Mouse (Mus musculus): Measurements from ENCODE around the gene Art4. TPM values are rescaled to one million over a fixed set of nuclear protein-coding genes. Genes with fewer than 3 reads are reported as not detected.
A peak's percentile ranks its signal among the peaks of the same experiment; 100 is the strongest.
"Not testable (repeated sequence)": the region's sequence is repeated elsewhere in the genome, so short reads cannot be mapped to it uniquely, and the experiment has no call there.

The Art4 gene
- 1 to 10 TPM; 3.0 TPM for total RNA-seq (2021)
- long read RNA-seq, experiment 1, result 0 reads
- long read RNA-seq, experiment 2, partial matches to known transcripts, result 1 of 2 reads
- long read RNA-seq, experiment 2, other reads (novel, unspliced or antisense), result 0 of 2 reads

DNA sequence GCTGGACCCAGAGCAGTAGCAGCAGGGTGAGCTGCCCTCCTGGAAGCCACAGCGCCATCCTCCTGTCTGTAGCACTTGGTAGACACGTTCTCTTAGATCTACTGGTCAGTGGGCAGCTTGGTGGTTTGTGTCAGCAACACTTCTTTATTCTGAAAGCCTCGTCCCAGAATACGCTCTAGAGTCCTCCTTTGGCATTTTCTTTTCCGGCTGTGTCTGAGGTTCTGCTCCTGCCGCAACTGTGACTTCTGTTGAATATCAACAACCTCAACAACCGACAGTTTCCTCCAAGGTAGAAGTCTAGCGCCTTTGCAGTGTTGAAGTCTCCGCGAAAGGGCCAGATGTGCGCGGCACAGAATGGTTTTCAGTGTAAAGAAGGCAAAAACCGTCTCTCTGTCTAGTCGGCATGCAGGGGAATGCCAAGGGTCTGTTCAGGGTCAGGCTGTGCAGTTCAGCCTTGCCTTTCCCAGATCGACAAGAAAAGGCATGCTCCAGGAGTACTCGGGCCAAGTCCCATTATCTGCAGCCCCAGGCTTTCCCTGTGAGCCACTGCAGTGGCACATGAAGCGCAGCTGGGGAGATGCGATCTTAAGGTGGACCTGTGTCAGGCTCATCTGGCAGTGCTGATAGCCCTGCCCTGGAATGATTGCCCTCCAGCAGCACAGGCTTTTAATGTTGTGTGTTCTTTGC lies at the start of gene Art4:
Art4 (minus strand) TSS at position 548 of the 687 bp plus-strand sequence.
- DNase-seq (ENCODE audit: low spot score in 2 of 2), result no peak

DNA sequence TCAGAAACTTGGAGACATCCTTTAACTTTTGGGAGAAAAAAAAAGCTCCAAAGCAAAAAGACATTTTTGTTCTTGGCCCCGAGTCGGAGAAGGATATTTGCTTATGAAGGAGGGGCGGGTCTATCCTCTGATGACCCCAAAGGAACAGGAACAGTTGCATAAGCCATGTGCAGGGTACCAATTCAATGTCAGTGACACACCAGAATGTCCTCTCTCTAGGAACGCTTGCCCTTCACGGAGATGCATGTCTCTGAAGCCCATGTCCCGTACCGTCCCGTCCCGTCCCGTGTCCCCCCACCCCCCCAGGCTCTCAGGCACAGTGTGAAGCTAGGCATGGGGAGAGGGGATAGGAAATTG lies 49.4 kb upstream of the Art4 start:
- no peak for DNase-seq (ENCODE audit: low spot score in 2 of 2)

DNA sequence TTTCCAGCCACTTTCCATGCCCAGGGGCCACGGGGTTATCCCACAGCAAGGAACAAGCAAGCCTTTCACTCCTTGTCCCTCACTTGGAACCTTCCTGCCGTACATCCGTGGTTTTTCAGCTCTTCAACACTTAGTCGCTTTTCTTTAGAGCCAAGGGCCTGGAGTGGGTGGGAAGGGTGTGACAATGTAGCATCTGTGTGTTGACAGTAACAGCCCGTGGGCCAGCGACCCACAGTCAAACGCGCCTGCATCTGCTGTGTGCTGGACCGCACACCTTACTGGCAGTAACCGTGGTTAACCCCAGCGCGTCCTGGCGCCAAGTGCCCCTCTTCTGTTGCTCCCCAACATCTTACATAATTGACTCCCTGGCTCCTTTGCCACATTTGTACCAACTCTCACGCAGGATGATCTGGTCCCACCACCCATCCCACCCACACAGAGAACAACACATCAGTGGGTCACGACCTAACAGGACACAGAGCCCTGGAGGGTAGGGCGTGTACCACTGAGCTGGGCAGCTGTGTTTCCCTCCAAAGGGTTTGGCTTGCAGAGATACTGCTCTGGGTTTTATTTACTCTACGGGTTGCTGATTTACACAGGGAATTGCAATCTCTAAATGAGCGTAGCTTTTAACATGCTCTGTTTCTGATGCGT lies 48.9 kb upstream of the Art4 start:
- DNase-seq (ENCODE audit: low spot score in 2 of 2), result no peak

DNA sequence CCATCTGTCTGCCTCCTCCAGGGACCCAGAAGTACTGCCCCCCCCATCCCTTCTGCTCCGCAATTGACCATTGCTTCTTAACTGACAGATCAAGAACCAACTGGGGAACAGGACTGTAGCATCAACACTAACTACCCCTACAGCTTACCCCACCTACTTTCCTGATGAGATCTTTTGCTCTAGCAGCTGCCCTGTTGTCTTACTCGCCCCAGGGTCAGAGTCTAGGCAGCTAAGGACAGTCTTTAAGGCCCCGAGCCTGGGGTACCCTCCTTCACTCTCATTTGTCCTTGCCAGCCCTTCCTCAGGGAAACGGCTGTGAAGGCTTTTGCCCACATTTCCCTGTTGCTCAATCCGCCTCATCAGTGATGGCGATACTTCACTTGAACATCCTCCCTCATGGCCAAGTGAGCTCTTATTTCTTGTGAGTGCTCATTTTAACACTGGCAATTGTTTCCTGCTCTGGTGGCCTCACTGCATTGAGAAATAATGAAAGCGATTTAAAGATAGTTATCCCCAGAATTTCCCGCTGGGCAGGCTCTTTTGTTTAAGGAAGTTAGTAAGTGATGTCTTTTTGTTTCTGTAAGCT lies 46.4 kb upstream of the Art4 start:
- no peak for DNase-seq (ENCODE audit: low spot score in 2 of 2)

DNA sequence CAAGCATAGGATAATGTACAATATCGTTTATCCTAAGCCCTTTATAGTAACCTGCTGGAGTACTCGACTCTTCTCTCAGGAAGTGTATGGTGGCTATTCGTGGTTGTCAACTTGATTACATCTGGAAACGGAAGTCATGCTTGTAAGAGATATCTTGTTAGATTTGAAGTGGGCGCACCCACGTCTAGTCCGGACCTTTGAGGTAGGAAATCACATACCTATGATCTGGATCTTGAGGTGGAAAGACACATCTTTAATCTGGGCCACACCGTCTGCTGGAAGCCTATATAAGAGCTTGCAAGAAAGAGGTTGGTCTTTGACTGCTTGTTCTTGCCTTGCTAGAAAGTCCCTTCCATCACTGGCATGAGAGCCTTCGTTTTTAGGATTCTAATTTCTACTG lies 45.0 kb upstream of the Art4 start:
- no peak for DNase-seq (ENCODE audit: low spot score in 2 of 2)

DNA sequence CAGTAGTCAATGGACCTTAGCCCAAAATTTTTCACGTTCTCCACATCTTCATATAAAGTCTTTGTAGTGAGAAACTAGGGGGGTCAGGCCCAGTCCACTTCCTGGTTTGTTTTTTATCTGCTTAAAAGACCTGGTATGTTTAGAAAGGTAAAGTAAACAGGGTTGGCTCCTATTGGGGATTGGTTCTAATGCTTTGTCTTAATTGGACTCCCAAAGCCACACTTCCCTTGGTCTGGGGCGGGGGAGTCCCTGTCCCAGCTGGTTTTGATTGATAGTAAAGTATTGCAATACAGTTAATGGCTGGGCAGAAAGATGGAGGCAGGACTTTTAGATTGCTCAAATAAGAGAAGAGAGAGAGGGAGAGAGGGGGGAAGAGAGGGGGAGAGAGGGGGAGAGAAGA lies 43.5 kb upstream of the Art4 start:
- DNase-seq (ENCODE audit: low spot score in 2 of 2), result no peak

DNA sequence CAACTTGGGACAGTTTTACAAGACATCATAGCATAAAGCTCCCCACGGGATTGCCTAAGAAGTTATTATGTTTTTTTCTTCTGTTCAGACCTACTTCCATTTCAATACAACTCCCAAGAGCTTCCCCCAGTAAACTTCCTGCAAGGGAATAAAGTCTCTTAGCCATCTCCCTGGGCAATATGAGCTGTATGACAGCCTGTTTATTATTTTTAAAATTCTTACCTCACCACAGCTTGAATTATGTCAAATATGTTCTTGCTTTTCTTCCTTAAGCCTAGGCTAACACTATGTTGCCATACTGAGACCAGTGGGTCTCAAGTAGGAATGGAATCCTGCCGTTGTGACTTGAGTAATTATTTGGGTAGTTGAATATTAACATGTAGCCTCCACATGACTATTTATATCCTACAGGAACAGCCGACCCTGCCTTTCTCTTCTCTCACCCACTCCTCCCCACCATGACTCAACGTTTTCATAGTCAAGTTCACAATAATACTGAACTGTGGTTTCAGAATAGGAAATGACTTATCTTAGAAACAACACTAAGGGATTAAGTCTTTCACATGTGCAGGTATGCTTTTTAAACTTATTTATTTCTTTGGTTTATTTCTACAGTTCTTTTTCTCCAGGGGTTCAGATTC lies 43.0 kb upstream of the Art4 start:
- no peak for DNase-seq (ENCODE audit: low spot score in 2 of 2)

DNA sequence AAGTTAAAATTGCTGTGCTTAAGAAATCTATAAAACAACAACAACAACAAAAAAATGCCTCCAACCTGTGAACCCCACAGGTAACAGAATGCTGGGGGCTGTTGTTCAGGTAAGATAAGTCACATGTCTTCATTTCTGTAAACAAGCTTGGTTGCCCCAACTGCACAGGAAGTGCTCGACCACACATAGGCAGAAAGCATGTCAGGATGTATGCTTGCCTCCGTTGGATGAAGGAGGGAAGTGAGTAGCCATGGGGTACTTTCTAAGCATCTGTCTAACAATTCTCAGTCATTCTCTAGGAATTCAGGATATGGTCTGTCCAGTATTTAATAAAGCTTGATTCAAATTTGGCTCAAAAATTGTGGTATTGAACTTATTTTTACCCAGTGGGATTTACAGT lies 41.4 kb upstream of the Art4 start:
- no peak for DNase-seq (ENCODE audit: low spot score in 2 of 2)

DNA sequence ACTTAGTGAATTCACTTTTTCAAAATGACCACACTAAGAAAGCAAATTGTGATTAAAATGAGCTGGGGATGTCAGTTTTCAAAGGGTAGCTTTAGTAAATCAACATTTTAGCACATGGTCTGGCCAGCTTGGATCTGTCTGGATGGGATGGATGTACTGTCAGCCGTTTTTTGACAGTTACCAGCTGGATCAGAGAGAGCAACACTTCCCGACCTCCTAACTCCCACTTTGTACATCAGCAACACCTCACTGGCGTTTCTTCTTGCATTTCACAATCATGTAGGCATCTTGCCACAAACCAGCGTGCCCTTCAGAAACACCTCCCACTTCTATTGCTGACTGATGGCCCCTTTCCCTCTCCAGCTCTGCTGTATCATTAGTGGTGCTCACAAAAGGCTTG lies 40.7 kb upstream of the Art4 start:
- no peak for DNase-seq (ENCODE audit: low spot score in 2 of 2)

DNA sequence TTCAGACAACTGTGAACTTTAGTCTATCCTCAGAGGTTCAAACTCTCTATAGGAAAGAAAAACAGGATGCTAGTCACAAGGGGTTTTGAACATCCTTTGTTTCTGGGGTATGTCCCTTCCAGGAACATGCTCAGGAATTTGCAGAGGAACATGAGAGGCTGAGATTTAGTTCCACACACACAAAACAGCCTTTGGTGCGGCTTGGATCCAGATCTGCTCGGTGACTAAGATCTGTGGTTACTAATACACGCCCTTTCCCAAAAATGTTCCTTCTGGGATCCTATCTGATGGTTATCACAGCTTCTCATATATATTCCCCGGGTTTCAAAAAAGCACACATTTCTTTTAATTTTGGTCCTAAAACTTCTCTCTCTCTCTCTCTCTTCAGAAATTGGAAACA lies 40.3 kb upstream of the Art4 start:
- DNase-seq (ENCODE audit: low spot score in 2 of 2), result no peak

DNA sequence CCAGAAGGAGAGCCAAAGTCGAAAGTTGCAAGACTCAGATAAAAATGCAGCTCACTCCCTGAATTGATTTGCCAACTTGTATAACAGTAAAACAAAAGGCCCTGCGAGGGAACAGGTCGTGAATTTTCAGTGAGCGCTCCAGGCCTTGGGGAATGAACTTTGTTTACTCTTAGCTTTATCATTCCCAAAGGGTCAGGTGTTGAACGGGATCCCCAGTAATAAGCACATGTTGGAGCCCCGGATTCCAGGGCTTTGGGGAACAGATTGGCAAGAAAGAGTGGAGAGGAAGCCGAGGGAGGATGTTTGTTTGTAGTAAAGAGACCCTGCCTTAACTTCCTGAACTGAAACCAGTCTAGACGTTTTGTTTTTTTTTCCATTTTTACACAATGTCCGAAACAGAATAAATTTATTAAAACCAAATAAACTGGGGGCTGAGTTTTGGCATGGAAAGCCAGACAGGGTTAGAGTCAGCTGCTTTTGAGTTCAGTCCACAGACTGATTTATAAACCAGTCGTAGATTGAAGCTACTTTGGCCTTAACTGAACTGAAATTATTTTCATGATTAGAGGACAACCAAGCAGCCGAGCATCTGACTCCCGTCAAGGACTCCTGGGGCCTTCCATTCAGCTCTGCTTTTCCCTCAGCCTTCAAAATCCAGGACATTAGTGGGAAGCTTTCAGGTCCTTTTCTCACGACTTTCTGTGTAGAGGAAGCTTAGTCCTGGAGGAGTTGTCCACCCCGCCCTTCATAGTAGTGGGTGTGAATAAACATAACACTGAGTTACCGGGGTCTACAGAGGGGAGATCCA lies 37.2 kb upstream of the Art4 start:
- no peak for DNase-seq (ENCODE audit: low spot score in 2 of 2)

DNA sequence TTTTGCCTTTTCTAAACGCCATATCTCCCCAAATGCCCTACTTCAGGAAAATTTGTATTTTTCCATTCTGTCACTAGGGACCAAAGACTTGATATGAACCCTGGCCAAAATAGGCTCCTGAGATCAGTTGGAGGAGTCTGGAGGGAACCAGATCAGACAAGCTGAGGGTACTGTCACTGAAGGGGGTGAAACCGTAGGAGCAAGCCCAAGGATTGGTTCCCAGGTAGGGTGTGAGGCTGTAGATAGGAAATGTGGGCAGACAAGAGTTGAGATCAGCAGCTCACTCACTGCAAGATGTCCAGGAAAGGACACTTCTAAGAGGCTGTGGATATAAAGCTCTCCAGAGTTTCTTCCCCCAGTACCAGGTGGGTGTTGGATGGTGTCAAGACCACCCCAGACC lies 34.5 kb upstream of the Art4 start:
- no peak for DNase-seq (ENCODE audit: low spot score in 2 of 2)

DNA sequence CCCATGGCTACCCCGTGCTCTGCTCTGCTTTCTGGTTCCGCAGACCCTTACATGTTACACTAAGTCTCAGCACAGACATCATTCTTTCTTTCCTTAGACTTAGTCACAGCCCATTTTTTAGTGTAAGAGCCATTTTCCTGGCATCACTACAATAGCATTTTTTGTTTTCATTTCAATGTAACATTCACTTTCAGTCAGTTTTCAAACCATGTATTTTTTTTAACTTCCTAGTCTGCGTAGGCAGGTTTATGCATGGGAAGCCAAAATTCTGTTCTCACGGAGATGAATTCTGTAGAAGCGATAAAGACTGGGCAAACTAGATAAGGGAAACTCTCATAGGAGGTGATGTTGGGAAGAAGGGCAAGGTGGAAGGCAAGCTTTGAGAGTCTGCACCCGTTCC lies 32.0 kb upstream of the Art4 start:
- no peak for DNase-seq (ENCODE audit: low spot score in 2 of 2)

DNA sequence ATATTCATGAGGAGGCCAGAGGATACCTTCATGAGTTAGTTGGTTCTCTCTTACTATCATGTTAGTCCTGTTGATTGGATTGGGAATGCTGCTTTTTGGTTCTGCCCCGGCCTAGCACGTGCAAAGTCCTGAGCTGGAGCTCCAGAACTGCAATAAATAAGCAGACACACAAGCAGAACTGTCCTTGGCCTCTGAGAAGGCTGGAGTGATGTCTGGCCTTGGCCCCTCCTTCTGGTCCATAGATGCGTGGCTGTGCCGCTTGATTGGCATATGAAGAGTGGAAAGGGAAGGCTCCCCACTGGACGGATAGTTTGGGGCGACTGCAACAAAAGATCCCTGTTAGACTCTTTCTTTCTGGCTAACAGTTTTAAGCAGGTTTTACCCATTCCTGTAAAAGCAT lies 31.5 kb upstream of the Art4 start:
- DNase-seq (ENCODE audit: low spot score in 2 of 2), result no peak

DNA sequence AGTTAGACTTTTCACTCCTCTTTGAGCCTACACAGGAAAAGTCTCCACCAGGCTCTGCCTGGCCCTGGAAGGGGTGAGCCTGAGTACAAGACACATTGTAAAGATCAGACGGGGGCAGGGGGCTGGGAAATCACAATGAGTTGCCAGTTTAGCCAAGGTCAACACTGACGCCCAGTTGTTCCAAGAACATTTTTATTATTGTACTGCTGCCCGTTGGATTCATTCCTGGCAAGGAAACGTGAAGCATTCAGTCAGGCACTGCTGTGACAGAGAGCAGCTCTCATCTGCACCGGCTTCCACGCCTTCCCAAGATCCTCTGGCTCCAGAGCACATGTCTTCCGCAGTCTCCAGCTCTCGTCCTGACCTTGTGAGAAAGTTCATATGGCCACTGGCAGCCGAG lies 30.3 kb upstream of the Art4 start:
- peak in 1 of 2 experiments; percentile 19 for DNase-seq (ENCODE audit: low spot score in 2 of 2)

DNA sequence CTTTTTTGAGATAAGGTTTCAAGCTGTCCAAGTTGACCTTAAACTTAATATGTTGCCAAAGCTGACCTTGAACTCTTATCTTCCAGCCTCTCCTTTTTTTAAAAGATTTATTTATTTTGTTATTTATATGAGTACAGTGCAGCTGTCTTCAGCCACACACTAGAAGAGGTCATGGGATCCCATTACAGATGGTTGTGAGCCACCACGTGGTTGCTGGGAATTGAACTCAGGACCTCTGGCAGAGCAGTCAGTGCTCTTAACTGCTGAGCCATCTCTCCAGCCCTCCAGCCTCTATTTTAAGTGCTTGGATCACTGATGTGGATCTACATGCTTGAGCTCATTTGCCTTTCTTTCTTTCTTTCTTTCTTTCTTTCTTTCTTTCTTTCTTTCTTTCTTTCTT lies 27.2 kb upstream of the Art4 start:
- DNase-seq (ENCODE audit: low spot score in 2 of 2), result not testable (repeated sequence)

DNA sequence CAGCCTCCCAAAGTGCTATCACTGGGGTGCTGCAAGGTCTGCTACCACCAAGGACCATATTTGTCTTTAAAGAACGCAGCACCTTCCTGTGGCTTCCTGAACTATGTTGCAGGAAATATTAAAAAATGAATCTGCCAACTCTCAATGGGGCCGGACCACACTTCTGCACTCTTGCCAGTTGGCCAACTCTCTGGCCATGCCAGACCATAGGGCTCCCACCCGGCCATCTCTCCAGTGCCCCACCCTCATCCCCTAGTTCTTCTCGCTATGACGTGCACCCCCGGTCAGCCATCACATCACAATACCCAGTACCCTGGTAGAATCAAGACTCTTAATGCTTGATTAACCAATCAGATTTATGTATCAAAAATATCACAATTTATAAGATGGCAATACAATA lies 26.4 kb upstream of the Art4 start:
- DNase-seq (ENCODE audit: low spot score in 2 of 2), result no peak

DNA sequence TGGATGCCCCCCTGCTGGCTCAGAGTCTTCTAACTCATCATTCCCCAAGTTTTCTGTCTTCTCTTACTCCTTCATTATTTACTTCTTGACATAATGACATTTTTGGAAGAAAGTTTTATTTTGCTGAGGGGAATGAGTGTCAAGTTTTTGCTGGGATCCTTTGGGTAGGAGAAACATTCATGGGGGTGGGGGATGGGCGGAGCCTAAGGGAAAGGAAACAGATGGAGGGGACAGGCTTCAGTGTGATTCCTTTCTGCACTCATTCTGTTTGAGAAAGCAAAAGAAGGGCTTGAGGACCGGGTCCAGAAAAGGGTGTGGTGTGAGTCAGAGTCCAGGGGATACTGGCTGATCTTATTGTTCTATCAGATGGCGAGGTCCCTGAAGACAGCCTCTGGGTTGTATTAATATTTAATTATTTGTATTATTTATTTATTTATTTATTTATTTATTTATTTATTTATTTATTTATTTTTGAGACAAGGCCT lies 25.9 kb upstream of the Art4 start:
- DNase-seq (ENCODE audit: low spot score in 2 of 2), result no peak

DNA sequence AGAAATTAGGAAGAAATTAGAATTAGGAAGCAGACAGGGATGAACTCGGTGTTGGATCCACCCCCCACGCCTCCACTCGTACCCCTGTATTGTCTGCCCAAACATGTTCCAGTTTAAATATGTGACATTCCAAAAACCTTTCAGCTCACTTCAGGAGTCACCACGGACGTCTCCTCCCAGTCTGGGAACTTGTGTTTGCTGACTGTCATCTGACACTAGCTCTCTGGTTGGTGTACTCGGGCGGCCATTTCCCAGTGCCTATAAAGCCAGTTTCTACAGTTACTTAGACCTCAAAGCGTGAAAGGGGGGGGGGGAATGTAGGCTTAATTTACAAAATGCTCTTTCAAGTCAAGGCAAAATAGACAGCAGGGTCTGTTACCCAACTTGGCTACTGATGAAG lies 24.1 kb upstream of the Art4 start:
- no peak for DNase-seq (ENCODE audit: low spot score in 2 of 2)

DNA sequence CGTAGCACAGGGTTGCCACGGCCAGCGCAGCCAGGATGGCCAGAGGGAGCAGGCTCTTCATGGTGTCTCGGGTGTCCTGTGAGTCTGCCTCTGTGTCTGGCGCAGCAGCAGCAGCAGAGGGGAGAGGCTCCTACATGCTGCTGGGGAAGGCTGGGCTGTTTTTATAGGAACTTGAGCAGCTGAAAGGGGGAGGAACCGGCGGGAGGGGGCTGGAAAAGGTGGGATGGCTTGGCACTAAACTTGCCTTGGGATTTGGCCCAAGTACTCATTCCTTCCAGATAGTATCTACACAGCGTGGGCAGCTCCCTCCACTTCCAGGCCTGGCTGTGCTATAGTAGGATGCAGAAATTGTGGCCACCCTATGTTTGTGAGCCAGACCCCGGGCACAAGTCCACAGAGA lies 18.1 kb upstream of the Art4 start, which contains the start of gene Mgp:
Mgp (minus strand) TSS at position 154 of the 400 bp plus-strand sequence.
- DNase-seq (ENCODE audit: low spot score in 2 of 2), result no peak

DNA sequence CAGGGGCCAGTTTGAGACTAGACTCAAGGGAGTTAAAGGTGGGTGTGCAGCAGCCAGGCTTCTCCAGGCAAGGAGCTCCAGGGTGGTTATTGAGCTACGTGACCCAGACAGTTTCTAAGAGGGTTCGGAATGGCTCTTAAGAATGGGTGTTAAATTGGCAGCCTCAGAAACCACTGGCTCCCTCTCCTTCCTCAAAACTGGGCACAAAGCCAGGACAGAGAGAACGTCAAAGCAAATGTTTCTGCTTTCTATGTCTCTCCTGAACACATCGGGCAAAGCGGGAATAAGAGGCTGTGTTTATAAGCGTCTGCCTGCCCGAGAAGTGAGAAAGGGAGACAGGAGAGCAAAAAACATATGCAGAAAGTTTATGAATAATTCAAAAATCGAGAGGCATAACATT lies 17.1 kb upstream of the Art4 start:
- DNase-seq (ENCODE audit: low spot score in 2 of 2), result no peak
